Mouse (Mus musculus) stomach, postnatal 0 days (tissue): ENCODE results near the gene Hap1. TPM values are rescaled to one million over a fixed set of nuclear protein-coding genes. Genes with fewer than 3 reads are reported as not detected.

Experiments
- ATAC-seq: fragments of 200-750 bp; cut with Nextera tagmentation; 2 replicates; pipeline ENCODE4 v1.8.0; 2017; ENCODE audit not compliant: low FRiP score, low TSS enrichment
- DNase-seq: peaks from one replicate; pipeline ENCODE4 v3.0.0-alpha.2; 2016; ENCODE audit warnings: low spot score
- H3K27ac ChIP-seq: fragments of 300-500 bp; sonication (generic); replicated peaks from 2 replicates; pipeline ENCODE4 v1.5.1; 2014; ENCODE audit warnings: mild to moderate bottlenecking, control low read depth
- H3K27me3 ChIP-seq: fragments of 300-500 bp; sonication (generic); 2 replicates; pipeline ENCODE4 v1.6.1; 2014; ENCODE audit warnings: low read length; ENCODE audit not compliant: control insufficient read depth, insufficient read depth
- H3K36me3 ChIP-seq: fragments of 300-500 bp; sonication (generic); 2 replicates; pipeline ENCODE4 v1.6.1; 2014; ENCODE audit warnings: low read length, mixed read lengths; ENCODE audit not compliant: control insufficient read depth, insufficient read depth
- H3K4me1 ChIP-seq: fragments of 300-500 bp; sonication (generic); replicated peaks from 2 replicates; pipeline ENCODE4 v1.6.1; 2014; ENCODE audit warnings: antibody characterized with exemption; ENCODE audit not compliant: control insufficient read depth, insufficient read depth
- H3K4me2 ChIP-seq: fragments of 300-500 bp; sonication (generic); replicated peaks from 2 replicates; pipeline ENCODE4 v1.6.1; 2014; ENCODE audit warnings: low read depth, mild to moderate bottlenecking, control low read depth, moderate library complexity
- H3K4me3 ChIP-seq: fragments of 300-500 bp; sonication (generic); 2 replicates; pipeline ENCODE4 v1.5.1; 2014; ENCODE audit warnings: low read depth, low read length, control low read depth
- H3K9ac ChIP-seq: fragments of 300-500 bp; sonication (generic); 2 replicates; pipeline ENCODE4 v1.6.1; 2014; ENCODE audit warnings: mild to moderate bottlenecking, low read length, control low read depth, mixed read lengths
- H3K9me3 ChIP-seq: fragments of 300-500 bp; sonication (generic); 2 replicates; pipeline ENCODE4 v1.6.1; 2016; ENCODE audit warnings: low read length; ENCODE audit not compliant: control insufficient read depth
- CTCF ChIP-seq: IDR thresholded peaks from 2 replicates; pipeline ENCODE4 v1.5.1; 2016; ENCODE audit warnings: antibody characterized with exemption, low read depth, mild to moderate bottlenecking, moderate library complexity
- EP300 ChIP-seq: optimal IDR thresholded peaks from 2 replicates; pipeline ENCODE3; 2016; ENCODE audit warnings: antibody characterized with exemption
- WGBS: fragments of 180-500 bp; shearing (Covaris S2); extraction: QIAGEN DNeasy Blood & Tissue Kit; methylation state at CpG from one replicate; pipeline ENCODE4 v1.1.7; 2014; 5-methylcytosine and 5-hydroxymethylcytosine counted together
- polyA plus RNA-seq: library from polyadenylated mRNA; unstranded; fragments of >200 nt; fragmentation: Nextera tagmentation; extraction: Ambion mirVana; gene quantifications from 2 replicates; pipeline ENCODE4 v1.2.1, GENCODE M21; 2015

Hap1 gene
- polyA plus RNA-seq, 1 experiment from 2014 or later = 7.9 TPM

DNA sequence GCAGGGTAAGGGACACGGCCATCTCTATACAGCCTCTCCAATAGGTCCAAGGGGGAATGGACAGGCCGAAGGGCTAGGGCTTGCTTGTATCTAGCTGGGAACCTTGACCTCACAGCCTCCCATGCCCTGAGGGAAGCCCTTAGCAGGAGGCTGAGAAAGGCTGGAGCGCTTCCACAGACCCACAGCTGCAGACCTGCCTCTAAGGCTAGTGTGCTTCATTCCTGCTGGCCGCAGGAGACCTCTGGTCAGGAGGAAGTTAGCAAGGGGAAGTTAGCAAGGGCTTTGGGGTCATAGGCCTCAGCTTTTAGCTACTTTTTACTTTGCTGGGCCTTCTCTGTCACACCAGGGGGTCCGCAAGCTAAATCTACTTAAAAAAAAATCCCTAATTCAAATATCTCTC lies 22.5 kb upstream of the Hap1 start:
- Histone ChIP-seq H3K9me3 (no peaks in the 10 kb centered on the region), H3K4me3 (no peak overlapping the region), H3K36me3 (peaks cover 52% of the 10 kb centered on the region), H3K4me2 (no peak overlapping the region), H3K9ac (no peak overlapping the region), H3K27ac (no peak overlapping the region), H3K27me3 (no peaks in the 10 kb centered on the region), H3K4me1 (no peaks in the 10 kb centered on the region)
- DNase-seq (no peak), ATAC-seq (no peak)
- TF ChIP-seq CTCF (no peak), EP300 (no peak)
- 96% methylated on average over 5 of the region's 5 CpGs for WGBS

DNA sequence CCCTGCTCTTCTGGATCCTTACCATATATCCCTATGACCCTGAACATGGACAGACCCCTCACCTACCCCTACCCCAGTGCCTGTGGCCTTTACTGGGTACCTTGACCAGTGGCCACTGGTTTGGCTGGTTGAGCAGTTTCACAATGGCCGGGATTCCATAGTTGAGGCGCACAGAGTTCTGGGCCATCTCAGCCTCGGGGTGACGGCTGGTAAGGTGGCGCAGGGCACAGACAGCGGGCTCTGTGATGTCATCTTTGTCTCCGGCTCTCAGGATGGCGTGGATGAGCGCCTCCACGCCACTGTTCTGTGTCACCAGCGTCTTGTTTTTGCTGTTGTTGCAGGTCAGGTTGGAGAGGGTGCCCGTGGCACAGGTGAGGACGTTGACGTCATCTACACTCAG lies 22.1 kb upstream of the Hap1 start:
- DNase-seq = no peak
- Histone ChIP-seq H3K36me3 (peaks cover 49% of the 10 kb centered on the region), H3K27me3 (no peaks in the 10 kb centered on the region), H3K27ac (no peak overlapping the region), H3K4me2 (no peak overlapping the region), H3K4me1 (no peaks in the 10 kb centered on the region), H3K9me3 (no peaks in the 10 kb centered on the region), H3K4me3 (no peak overlapping the region), H3K9ac (no peak overlapping the region)
- 95% methylated on average over 14 of the region's 14 CpGs for WGBS
- TF ChIP-seq EP300 (no peak), CTCF (no peak)
- ATAC-seq = no peak

DNA sequence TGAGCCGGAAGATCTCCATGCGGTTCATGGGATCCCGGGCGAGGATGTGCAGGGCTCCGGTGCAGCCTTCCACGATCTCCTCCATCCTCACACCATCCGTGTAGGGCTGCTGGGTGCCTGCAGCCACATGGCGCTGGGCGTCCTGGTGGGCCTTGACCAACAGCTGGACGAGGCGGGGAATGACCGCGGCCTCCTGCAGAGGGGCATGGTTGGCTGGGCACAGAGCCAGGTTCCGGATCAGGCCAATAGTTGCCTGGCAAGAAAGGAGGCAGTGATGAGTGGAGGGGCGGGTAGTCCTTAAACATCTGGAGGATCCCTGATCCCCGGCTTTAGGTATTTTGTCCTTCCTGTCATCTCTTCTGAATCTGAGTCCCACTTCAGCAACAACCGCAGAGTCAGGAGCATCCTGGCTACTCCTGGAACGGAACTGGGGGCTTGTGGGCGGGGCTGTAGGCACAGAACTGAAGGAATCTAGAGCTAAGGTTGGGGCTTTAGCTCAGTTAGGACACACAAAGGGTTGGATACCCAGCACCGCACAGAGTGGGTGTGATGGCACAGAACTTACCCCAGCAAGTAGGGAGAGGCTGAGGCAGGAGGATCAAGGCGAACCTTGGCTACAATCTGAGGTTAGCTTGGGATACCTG lies 20.9 kb upstream of the Hap1 start:
- ATAC-seq (no peak), DNase-seq (no peak)
- Histone ChIP-seq H3K4me2 (no peak overlapping the region), H3K9me3 (no peaks in the 10 kb centered on the region), H3K9ac (no peak overlapping the region), H3K4me1 (no peaks in the 10 kb centered on the region), H3K4me3 (no peak overlapping the region), H3K27me3 (no peaks in the 10 kb centered on the region), H3K27ac (no peak overlapping the region), H3K36me3 (peaks cover 53% of the 10 kb centered on the region)
- WGBS = 91% methylated on average over 21 of the region's 21 CpGs
- no peak for TF ChIP-seq EP300
- TF ChIP-seq CTCF = no peak

DNA sequence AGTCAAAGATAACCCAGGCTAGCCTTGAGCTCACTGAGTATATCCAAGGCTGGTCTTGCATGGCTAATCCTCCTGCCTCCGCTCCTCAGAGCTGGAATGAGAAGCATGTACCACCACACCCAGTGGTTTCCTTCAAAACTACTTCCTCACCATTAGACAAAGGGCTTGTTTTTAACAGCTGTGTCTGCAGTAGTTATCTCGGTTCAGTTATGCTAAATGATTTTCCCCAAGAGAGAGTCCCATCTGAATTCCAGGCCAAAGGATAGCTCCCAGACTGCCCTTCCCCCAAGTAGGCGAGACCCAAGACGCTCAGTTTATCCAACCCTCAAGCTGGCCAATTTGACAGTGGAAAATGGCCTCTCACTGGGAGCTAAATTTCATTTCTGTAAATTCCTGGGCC lies 20.1 kb upstream of the Hap1 start:
- no peak for DNase-seq
- TF ChIP-seq CTCF = no peak
- 61% methylated on average over 4 of the region's 4 CpGs for WGBS
- H3K4me2 ChIP-seq = no peak overlapping the region
- peaks cover 57% of the 10 kb centered on the region for H3K36me3 ChIP-seq
- no peaks in the 10 kb centered on the region for H3K4me1 ChIP-seq
- H3K27ac ChIP-seq = no peak overlapping the region
- H3K9ac ChIP-seq = no peak overlapping the region
- no peaks in the 10 kb centered on the region for H3K9me3 ChIP-seq
- H3K4me3 ChIP-seq = no peak overlapping the region
- no peaks in the 10 kb centered on the region for H3K27me3 ChIP-seq
- ATAC-seq = no peak

DNA sequence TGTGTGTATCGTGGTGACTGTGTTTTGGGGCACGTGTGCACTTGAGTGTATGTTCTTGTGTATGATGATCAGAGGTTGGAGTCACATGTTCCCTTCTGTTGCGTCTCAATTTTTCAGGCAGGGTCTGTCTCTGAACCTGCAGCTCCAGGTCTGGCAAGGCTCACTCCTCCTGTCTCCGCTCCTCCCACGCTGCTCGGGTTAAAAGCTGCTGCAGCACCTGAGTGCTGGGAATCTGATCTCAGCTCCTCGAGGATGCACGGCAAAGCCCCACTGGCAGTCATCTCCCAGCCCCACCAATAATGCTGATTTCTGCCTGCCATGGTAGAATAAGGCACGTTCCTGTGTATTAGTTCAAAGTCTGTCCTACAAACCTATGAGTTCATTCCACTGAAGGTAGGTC lies 19.2 kb upstream of the Hap1 start:
- DNase-seq (no peak), ATAC-seq (no peak)
- H3K9me3 ChIP-seq = no peaks in the 10 kb centered on the region
- no peak overlapping the region for H3K27ac ChIP-seq
- TF ChIP-seq CTCF (no peak), EP300 (no peak)
- no peak overlapping the region for H3K9ac ChIP-seq
- no peak overlapping the region for H3K4me3 ChIP-seq
- no peaks in the 10 kb centered on the region for H3K4me1 ChIP-seq
- peaks cover 57% of the 10 kb centered on the region for H3K36me3 ChIP-seq
- no peaks in the 10 kb centered on the region for H3K27me3 ChIP-seq
- H3K4me2 ChIP-seq = no peak overlapping the region
- 84% methylated on average over 9 of the region's 9 CpGs for WGBS

DNA sequence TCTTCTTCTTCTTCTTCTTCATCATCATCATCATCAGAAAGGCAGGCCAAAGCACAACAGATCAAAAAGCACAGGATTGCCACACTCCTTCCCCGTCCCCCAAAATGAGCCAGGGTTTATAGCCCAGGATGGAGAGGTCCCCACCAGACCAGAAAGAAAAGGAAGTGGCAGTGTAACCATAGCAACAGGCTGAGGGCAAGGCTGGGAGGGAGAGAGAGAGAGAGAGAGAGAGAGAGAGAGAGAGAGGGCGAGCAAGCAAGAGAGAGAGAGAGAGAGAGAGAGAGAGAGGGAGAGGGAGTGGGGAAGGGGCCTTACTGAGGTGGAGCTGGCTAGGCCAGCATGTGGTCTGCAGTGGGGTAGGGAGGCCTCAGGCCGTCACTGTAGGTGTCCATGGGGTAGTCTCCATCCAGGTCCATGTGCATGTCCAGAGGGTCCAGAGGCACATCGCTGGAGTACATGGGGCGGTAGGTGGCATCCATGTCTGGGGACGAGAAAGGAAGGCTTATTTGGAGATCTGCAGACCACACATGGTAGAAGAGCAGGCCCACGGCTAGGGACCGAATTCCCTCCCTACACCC lies 16.1 kb upstream of the Hap1 start:
- no peak for DNase-seq
- no peaks in the 10 kb centered on the region for H3K27me3 ChIP-seq
- no peak overlapping the region for H3K9ac ChIP-seq
- H3K4me2 ChIP-seq = no peak overlapping the region
- no peak overlapping the region for H3K4me3 ChIP-seq
- WGBS = 83% methylated on average over 8 of the region's 8 CpGs
- TF ChIP-seq CTCF (no peak), EP300 (no peak)
- H3K36me3 ChIP-seq = peaks cover 44% of the 10 kb centered on the region
- no peak overlapping the region for H3K27ac ChIP-seq
- no peaks in the 10 kb centered on the region for H3K4me1 ChIP-seq
- ATAC-seq = no peak
- H3K9me3 ChIP-seq = no peaks in the 10 kb centered on the region
